Mouse (Mus musculus) heart, adult 18-20 months (tissue): ENCODE measurements around the gene Piezo1. TPM values are rescaled to one million over a fixed set of nuclear protein-coding genes. Genes with fewer than 3 reads are reported as not detected.

ENCODE experiments used
- DNase-seq, 2 experiments: peaks; one replicate each; pipeline ENCODE4 v3.0.0; 2021 to 2022; ENCODE audit warnings: mixed read lengths in 1 of 2
- total RNA-seq, 2 experiments: library from RNA; stranded (reverse); gene quantifications; 2 replicates each; pipeline ENCODE4 v1.2.3; 2021

Gene Piezo1
- total RNA-seq, 2 experiments from 2014 or later = 11.4 to 13.3 TPM

DNA sequence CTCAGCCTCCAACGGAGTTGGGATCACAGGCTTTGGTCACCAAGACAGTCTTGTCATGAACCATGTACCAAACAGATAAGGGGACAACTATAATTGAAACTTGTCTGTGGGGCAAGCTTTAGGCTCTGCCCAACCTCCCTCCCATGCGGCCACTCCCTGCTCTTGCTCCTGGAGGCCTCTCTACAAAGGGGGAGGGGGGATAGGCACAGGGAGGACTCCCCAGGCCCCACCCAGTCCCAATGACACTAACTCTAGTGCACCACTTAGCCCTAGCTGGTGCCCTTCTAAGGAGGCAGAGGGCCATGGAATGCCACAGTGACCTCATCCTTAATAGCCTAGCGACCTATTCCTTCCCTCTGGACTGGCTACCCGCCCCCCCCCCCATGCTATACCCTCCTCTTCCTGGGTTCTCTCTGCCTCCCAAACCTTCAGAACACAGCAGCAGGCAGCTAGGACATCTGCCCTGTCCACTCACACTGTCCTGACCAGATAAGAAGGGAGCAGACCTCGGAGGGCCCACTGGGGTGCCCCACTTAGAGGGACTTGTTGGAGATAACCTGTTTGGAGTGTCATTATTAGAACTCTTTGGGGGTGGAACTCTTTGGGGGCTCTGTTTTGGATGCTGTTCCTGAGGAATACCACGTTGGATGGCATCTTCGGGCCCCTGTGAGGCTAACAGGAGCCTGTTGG is 4.9 kb downstream of the Piezo1 start:
- DNase-seq = no peak

GRCm38 (mm10) chr8:122544138-122544537 is 7.0 kb downstream of the Piezo1 start:
- DNase-seq = no peak

DNA sequence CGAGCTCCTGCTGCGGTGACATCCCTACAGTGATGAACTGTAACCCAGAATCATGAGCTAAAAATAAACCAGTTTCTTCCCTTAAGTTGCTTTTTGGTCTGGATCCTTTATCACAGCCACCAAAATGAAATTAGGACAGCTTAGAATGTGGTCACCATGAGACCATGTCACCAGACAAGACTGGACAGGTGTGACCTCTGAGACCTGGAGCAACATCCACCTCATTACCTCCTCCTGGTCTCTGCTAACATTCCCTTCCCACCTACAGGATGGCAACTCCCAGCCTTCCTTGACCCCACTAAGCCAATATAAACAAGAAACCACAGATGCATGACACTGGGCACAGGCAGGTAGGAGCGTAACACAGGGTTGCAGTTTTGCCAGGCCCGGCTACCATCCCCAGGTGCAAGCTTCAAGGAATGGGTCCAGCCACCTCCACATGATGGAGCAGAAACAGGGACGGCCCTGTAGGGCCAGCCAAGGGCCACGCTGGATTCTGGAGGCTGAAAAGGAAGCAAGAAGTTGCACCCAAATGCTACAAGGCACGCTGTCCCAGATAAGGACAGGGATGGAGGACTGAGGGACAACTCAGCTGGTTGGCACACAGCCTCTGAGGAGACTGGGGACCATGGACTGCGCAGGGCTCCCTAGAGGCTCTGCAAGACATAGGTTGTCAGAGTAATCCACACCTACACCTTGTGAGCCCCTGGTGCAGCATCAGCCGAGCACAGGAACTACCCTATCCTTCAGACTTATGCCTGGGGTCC is 12.6 kb downstream of the Piezo1 start:
- no peak for DNase-seq

DNA sequence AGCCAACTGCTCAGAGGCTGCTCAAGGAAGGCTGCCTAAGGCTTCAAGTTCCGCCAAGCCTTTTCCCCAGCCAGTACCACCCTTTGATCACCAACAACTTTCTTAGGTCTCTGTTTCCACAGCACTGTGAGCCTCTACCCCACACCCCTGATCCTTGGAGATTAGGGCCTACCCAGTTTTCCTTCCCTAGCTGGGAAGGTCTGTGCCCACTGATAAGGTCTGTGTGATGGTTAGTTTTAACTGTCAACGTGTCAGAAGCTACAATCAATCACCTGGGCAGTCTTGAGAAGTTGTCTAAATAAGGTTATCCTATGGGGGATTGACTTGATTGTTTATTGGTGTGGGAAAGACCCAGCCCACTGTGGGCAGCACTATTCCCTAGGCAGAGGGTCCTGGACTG is 13.3 kb downstream of the Piezo1 start:
- no peak for DNase-seq

DNA sequence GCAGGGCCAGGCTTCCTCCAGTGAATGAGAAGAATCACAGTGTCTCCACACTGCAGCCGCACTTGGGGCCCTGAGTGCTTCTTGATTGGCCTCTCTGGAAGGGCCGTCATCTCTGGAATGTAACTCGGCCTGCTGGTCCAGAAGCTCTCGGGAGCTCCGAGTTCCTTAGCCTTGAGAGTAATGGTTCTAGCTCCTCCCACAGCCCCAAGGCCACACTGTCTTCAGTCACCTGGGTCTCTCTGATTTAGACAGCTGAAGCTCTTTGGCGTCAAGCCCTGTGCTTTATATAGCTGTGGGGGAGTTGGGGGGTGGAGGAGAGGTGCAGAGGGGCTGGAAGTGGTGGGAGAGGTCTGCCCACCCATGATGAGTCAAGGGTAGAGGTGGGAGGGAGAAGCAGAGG is 14.1 kb downstream of the Piezo1 start:
- DNase-seq = no peak

GRCm38 (mm10) chr8:122531312-122531711 is 19.8 kb downstream of the Piezo1 start:
- peak; percentile 21 to 54 for DNase-seq

DNA sequence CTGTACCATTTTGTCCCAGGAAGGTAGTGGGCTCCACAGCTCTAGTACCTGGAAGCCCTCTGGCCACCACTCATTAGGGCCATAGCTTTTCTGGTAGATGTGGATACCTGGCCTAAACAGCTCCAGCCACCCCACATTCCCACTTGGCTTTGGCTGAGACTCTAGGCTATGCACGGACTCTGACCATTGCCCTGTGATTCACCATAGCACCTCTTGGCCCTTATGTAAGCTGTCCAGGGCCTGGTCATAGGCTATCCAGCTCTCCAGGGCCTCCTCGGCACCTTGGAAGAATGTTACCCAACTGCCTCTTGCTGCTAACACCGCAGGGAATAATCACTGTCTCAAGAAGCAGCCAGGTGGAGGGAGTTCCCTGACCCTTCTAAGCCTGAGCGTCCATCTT is 22.0 kb downstream of the Piezo1 start:
- DNase-seq = no peak

- DNase-seq = no peak
These were observed 23.2 kb downstream of the Piezo1 start for GRCm38 (mm10) chr8:122527937-122528336.

DNA sequence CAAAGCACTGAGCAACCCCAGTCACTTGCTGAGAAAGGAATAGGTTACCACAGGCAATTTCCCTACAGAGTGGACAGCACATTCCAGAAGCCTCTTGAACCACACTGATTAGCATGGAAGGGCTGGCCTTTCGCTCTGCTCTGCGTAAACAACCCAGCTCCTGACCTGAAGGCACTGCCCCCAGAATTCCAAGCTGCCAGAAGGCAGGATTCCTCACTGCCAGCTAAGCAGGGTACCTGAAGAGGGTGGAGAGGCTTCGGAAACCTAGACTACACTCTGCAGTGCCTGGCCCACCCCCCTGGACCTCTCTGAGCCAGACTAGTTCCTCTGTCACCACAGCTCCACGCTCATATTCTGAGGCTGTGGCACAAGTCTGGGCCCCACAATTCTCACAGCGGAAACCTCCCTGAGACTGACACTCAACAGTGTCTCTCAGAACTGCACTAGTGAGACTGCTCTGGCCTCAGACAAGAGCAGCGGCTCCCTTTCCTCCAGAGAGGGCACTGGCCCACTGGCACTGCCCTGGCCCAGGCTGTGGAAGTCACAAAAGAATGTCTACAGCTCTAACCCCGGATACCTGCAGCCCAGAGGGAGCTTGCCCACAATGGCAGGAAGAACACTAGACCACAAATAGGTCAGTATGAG is 24.5 kb downstream of the Piezo1 start:
- DNase-seq = peak; percentile 48 to 60

DNA sequence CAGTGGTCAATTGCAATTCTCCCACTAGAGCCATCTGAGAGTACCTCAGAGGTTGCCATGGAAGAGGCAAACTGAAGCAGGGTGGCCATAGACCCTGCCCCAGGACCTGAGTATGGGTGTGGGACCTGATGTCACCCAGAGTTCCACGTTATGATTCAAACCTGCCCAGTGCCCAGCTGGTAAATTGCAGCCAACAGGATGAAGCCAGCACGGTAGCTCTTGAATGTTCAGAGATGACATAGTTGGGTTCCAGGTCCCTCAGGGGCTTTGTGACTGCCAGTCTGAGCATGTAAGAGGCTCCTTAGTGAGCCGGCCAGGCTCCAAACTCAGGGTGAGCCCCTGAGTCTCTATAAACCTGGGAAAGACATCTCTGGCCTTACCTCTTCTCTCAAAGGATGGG is 25.0 kb downstream of the Piezo1 start:
- DNase-seq = peak in 1 of 2 experiments; percentile 19

GRCm38 (mm10) chr8:122525004-122525403 is 26.1 kb downstream of the Piezo1 start:
- DNase-seq = peak in 1 of 2 experiments; percentile 30

DNA sequence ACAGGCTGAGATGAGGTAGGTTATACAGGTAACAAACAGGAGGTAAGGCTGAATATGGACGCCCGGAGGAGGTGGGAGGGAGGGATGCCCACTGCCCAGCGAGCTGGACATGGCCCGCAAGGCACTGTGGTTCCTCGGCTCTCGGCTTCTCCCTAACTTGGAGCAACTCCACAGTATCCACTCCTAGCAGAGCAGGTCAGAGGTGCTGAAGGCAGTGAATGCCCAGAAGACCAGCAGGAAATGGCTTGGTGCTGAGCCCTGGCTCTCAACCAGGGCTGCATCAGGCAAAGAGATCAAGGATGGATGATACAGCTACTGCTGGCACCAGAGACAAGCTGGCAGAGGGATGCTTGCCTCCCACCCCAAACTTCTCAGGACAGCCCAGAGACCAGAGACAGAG is 26.6 kb downstream of the Piezo1 start:
- peak; percentile 44 to 46 for DNase-seq

GRCm38 (mm10) chr8:122523652-122524360 is 27.3 kb downstream of the Piezo1 start:
- peak in 1 of 2 experiments; percentile 47 for DNase-seq

GRCm38 (mm10) chr8:122522796-122523651 is 28.1 kb downstream of the Piezo1 start:
- peak; percentile 76 to 90 for DNase-seq

GRCm38 (mm10) chr8:122520611-122521010 is 30.5 kb downstream of the Piezo1 start:
- peak in 1 of 2 experiments; percentile 26 for DNase-seq

GRCm38 (mm10) chr8:122517541-122518190 is 33.5 kb downstream of the Piezo1 start:
- peak; percentile 63 to 84 for DNase-seq

DNA sequence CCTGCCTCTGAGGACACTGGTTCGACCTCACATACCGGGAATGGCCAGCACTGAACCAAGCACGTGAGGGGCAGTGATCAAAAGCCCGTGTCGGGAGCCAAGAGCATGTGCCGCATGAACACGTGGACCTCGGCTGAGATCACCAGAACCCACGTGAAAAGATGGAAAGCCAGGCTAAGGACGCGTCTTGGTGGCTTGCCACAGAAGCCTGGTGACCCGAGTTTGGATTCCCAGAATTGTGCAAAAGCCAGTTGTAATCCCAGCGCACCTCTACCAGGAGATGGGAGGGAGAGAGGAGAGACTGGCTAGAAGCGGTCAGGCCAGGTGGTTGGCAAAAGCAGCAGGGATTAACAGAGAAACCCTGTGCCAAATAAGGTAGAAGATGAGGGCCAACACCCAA is 35.4 kb downstream of the Piezo1 start:
- DNase-seq = peak in 1 of 2 experiments; percentile 21

DNA sequence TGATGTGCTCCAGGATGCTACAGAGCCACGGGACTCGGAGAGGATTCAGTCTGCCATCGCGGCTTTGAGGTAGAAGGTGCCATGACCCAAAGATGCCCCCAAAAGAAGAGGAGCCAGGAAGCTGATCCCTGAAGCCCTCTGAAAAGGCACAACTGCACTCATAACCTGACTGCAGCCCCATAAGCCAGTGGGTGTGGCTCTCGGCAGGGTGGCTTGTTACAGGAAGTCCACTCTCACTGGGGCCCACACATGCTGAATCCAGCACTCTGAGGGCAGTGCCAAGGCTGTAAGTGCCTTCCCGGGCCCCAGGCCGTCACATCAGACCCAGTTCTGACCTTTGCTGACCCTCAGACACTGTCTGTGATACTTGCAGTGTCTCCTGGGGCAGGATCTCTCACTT is 38.7 kb downstream of the Piezo1 start:
- peak in 1 of 2 experiments; percentile 29 for DNase-seq

- DNase-seq = peak; percentile 68 to 76
These were observed 39.6 kb downstream of the Piezo1 start for GRCm38 (mm10) chr8:122511552-122511951.

- DNase-seq = peak; percentile 79 to 89
These were observed 50.3 kb downstream of the Piezo1 start for GRCm38 (mm10) chr8:122500856-122501255.

DNA sequence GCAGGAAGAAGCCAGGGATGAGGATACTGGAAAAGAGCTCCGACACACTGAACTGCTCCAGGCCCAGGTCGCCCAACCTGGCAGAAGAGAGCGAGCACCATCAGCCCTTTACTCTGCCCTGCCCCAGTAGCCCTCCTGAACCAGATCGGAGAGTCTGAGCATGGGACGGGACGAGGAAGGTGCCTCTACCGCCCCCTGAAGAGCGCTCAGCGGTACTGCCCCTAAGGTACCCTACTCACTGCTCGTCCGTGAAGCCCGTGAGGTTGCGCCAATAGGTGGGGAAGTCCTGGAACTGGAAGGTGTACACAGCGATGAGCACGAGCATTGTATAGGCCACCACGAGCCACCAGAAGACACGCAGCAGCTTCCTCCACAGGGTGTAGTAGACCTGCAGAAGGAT is 53.2 kb downstream of the Piezo1 start:
- DNase-seq = no peak
